Mouse (Mus musculus) neural tube, embryonic 13.5 days (tissue): ENCODE measurements around the gene Lrba. TPM values are rescaled to one million over a fixed set of nuclear protein-coding genes. Genes with fewer than 3 reads are reported as not detected.

Source experiments
- ATAC-seq: fragments of 200-750 bp; cut with Nextera tagmentation; 2 replicates; pipeline ENCODE4 v1.8.0; 2017; ENCODE audit warnings: low read depth, mild to moderate bottlenecking, moderate TSS enrichment, moderate library complexity
- H3K27ac ChIP-seq: fragments of 300-500 bp; sonication (generic); replicated peaks from 2 replicates; pipeline ENCODE4 v1.5.1; 2015; ENCODE audit warnings: moderate library complexity, mild to moderate bottlenecking, inconsistent platforms
- H3K27me3 ChIP-seq: fragments of 300-500 bp; sonication (generic); 2 replicates; pipeline ENCODE4 v1.6.1; 2015; ENCODE audit warnings: mild to moderate bottlenecking, inconsistent platforms
- H3K36me3 ChIP-seq: fragments of 300-500 bp; sonication (generic); 2 replicates; pipeline ENCODE4 v1.6.1; 2015; ENCODE audit warnings: mild to moderate bottlenecking, inconsistent platforms
- H3K4me1 ChIP-seq: fragments of 300-500 bp; sonication (generic); replicated peaks from 2 replicates; pipeline ENCODE4 v1.6.1; 2015; ENCODE audit warnings: inconsistent platforms
- H3K4me2 ChIP-seq: fragments of 300-500 bp; sonication (generic); 2 replicates; pipeline ENCODE4 v1.6.1; 2015; ENCODE audit warnings: inconsistent platforms, mild to moderate bottlenecking, moderate library complexity
- H3K4me3 ChIP-seq: fragments of 300-500 bp; sonication (generic); 2 replicates; pipeline ENCODE4 v1.5.1; 2015; ENCODE audit warnings: mild to moderate bottlenecking, inconsistent platforms
- H3K9ac ChIP-seq: fragments of 300-500 bp; sonication (generic); 2 replicates; pipeline ENCODE4 v1.6.1; 2015; ENCODE audit warnings: moderate library complexity, mild to moderate bottlenecking, inconsistent platforms
- H3K9me3 ChIP-seq: fragments of 300-500 bp; sonication (generic); 2 replicates; pipeline ENCODE4 v1.6.1; 2016; ENCODE audit warnings: inconsistent platforms
- WGBS: fragments of 180-500 bp; shearing (Covaris S2); methylation state at CpG from one replicate; pipeline ENCODE4 v1.1.7; 2015; 5-methylcytosine and 5-hydroxymethylcytosine counted together
- polyA plus RNA-seq: library from polyadenylated mRNA; unstranded; fragments of >200 nt; fragmentation: Nextera tagmentation; extraction: Ambion mirVana; gene quantifications from 2 replicates; pipeline ENCODE4 v1.2.1, GENCODE M21; 2015

Lrba gene
- polyA plus RNA-seq = 5.9 TPM in 2 replicates

DNA sequence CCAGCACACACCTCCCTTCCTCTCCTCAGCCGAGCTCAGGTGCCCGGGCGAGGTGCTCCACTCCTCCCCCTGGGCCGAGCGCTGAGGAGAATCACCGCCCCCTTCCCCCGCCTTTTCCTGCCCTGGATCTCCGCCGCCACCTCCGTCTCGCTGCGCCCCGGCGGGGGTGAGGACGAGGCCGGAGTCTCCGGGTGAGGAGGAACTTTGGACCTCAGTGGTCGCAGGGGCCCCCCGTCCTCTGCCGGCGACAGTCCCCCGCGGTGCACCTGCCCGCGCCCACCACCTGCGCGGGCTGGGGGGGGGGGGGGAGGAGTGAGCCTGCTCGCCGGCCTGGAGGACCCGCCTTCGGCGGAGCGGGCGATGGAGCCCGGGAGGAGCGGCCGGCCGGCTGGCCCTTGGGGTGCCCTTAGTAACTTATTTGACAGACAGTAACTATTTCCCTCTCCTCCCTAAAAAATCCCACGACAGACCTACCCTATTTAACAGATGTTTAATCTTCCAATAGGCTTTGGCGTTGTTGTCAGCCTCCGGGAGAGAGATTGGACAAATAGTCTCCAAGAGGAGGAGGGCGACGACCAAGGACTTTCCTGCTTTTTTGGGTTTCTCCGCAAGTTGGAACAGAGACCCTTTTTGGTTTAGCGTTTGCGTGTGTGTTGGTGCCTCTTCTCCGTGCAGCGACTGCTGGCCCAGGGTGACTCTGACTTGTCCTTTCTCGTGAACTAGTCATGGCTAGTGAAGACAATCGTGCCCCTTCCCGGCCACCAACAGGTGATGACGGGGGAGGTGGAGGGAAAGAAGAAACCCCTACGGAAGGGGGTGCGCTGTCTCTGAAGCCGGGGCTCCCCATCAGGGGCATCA, at the start of gene Lrba:
TSS of gene Lrba (plus strand) at position 117 of the 858 bp plus-strand sequence.
- no peaks in the 10 kb centered on the region for H3K9me3 ChIP-seq
- peak within 1 kb of the TSS; percentile 82 for H3K4me2 ChIP-seq
- H3K36me3 ChIP-seq = 0 out of 2 replicates have a peak, but pooled peaks cover 8% of the 10 kb centered on the region
- H3K4me3 ChIP-seq = peak within 1 kb of the TSS; percentile 90
- WGBS = under 1% methylated on average over 37 of the region's 55 CpGs
- peaks cover 11% of the 10 kb centered on the region; the same call in 1 of the 2 replicates for H3K27me3 ChIP-seq
- peaks cover 13% of the 10 kb centered on the region for H3K4me1 ChIP-seq
- peak within 1 kb of the TSS; percentile 96 for H3K27ac ChIP-seq
- ATAC-seq = peak; percentile 85
- peak within 1 kb of the TSS; percentile 91 for H3K9ac ChIP-seq

DNA sequence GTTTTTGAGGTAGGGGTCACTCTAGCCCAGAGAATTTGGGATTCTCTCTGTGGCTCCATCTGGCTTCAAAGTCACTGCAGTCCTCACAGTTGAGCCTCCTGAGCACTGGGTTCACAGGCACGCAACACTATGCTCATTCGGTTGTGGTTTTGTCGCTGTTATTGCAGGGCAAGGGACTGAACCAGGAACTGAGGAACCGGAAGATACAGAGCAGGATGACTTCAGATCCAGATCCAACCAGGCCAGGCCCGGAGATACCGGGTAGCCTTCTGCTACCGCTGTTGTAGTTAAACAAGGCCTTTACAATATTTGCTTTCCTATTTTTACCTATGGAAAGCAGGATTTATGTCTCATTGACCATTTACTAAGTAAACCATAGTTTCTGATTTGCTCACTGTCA, 44.8 kb upstream of the Lrba start:
- no peaks in the 10 kb centered on the region for H3K9me3 ChIP-seq
- no peak overlapping the region for H3K4me2 ChIP-seq
- no peaks in the 10 kb centered on the region for H3K36me3 ChIP-seq
- no peak overlapping the region for H3K27ac ChIP-seq
- no peaks in the 10 kb centered on the region for H3K27me3 ChIP-seq
- H3K9ac ChIP-seq = no peak overlapping the region
- 91% methylated on average over 7 of the region's 7 CpGs for WGBS
- H3K4me3 ChIP-seq = no peak overlapping the region
- ATAC-seq = no peak
- no peaks in the 10 kb centered on the region for H3K4me1 ChIP-seq

- no peaks in the 10 kb centered on the region for H3K9me3 ChIP-seq
- no peak overlapping the region for H3K27ac ChIP-seq
- H3K36me3 ChIP-seq = no peaks in the 10 kb centered on the region
- H3K4me2 ChIP-seq = no peak overlapping the region
- 60% methylated on average over 5 of the region's 5 CpGs for WGBS
- no peak overlapping the region for H3K9ac ChIP-seq
- ATAC-seq = no peak
- no peaks in the 10 kb centered on the region for H3K4me1 ChIP-seq
- H3K27me3 ChIP-seq = no peaks in the 10 kb centered on the region
- H3K4me3 ChIP-seq = no peak overlapping the region
These were observed 43.4 kb upstream of the Lrba start for GRCm38 (mm10) chr3:86181107-86181506.

DNA sequence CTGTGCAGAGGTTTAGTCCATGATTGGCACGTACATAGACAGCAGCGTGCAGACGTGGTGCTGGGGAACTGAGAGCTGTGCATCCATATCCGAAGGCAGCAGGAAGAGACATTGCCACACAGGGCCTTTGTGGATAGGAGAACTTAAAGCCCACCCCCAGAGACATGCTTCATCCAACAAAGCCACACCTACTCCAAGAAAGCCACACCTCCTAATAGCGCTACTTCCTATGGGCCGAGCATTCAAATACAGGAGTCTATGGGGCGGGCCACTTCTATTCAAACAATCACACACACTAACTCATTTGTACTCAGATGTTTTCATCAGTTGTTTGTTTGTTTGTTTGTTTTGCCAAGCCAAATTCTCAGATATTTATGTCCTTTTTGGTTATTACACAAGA, 39.9 kb upstream of the Lrba start:
- 93% methylated on average over 7 of the region's 7 CpGs for WGBS
- H3K36me3 ChIP-seq = no peaks in the 10 kb centered on the region
- H3K27ac ChIP-seq = no peak overlapping the region
- no peaks in the 10 kb centered on the region for H3K27me3 ChIP-seq
- no peaks in the 10 kb centered on the region for H3K9me3 ChIP-seq
- H3K4me3 ChIP-seq = no peak overlapping the region
- no peak overlapping the region for H3K4me2 ChIP-seq
- no peak overlapping the region for H3K9ac ChIP-seq
- H3K4me1 ChIP-seq = no peaks in the 10 kb centered on the region
- no peak for ATAC-seq

DNA sequence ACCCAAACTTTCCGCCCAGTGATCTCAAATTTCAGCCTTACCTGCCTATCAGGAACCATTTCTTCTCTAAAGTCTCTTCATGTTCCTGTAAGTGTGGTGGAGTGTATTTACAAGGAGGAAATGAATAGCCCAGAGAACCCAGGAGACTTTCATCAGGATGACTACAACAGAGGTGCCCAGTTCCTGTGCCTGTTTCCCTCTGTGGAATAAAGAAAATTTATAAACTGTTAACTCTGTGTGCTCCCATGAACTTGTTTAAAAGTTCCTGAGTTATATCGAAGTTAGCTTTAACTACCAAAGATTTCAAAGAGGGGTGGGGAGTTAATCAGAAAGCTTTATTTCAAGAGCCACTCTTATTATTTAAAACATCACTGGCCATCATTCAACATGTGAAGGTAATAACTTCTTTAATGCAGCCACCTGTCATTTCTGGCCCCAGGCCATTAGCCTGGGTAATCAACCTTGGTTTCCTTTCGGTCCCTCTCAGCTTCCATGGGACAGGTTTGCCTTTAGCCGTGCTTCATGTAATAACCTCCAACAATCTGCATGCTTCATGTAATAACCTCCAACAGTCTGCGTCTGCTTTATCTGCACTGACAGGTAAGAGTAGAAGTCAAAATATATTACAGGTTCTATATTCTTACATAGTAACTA, 36.6 kb upstream of the Lrba start:
- Histone ChIP-seq H3K36me3 (no peaks in the 10 kb centered on the region), H3K27me3 (no peaks in the 10 kb centered on the region), H3K4me1 (no peaks in the 10 kb centered on the region), H3K4me3 (no peak overlapping the region), H3K4me2 (no peak overlapping the region), H3K9me3 (no peaks in the 10 kb centered on the region), H3K9ac (no peak overlapping the region), H3K27ac (no peak overlapping the region)
- ATAC-seq = no peak
- 65% methylated on average over 5 of the region's 5 CpGs for WGBS

GRCm38 (mm10) chr3:86195981-86196380, 28.5 kb upstream of the Lrba start:
- Histone ChIP-seq H3K36me3 (no peaks in the 10 kb centered on the region), H3K4me1 (no peaks in the 10 kb centered on the region), H3K9me3 (no peaks in the 10 kb centered on the region), H3K4me2 (no peak overlapping the region), H3K27me3 (no peaks in the 10 kb centered on the region), H3K4me3 (no peak overlapping the region), H3K27ac (no peak overlapping the region), H3K9ac (no peak overlapping the region)
- WGBS = 55% methylated on average over 15 of the region's 15 CpGs
- no peak for ATAC-seq

DNA sequence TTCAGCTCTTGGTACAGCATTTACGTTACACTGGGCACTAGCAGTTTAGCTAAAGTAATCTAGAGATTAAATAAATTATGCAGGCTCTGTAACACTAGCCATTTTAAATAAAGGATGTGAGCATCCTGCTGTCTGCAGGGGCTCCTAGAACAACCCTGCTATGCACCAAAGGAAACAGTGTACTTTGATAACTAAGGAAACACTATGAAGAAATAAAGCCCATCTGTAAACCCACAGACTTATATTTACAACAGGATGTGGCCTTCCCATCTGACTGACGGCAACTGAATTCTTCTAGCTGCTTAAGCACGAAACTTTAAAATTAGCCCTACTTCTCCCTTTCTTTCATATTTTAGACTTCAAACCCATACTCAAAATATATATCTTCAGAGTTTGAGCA, 28.0 kb upstream of the Lrba start:
- 78% methylated on average over 3 of the region's 3 CpGs for WGBS
- no peak overlapping the region for H3K4me2 ChIP-seq

DNA sequence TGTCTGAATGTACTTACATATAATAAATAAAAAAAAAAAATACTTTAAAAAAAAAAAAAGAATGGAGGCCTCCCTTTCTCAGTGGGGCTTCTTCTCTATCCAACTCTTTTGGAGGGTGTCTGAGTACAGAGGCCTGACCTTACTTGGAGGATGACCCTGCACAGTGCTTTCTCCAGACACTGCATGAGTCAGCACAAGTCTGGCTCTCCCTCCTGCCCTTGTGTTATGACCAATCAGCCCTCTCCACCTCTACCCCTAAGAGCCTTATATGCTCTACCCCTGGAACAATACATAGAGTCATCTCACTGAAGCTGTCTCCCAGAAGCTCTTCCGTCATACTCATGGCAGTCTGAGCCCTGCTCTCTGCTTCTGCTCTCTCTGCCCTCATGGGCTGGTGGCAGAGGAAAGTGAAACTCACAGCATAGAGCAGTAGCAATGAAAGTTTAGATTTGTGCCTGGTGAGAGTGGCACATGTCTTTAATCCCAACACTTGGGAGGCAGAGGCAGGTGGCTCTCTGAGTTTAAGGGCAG, 22.8 kb upstream of the Lrba start:
- 79% methylated on average over 1 of the region's 1 CpGs for WGBS
- Histone ChIP-seq H3K27me3 (no peaks in the 10 kb centered on the region), H3K4me2 (no peak overlapping the region), H3K27ac (no peak overlapping the region), H3K4me1 (no peaks in the 10 kb centered on the region), H3K36me3 (no peaks in the 10 kb centered on the region), H3K9ac (no peak overlapping the region), H3K4me3 (no peak overlapping the region), H3K9me3 (no peaks in the 10 kb centered on the region)
- ATAC-seq = no peak

More for the DNA sequence above, 28.0 kb upstream of the Lrba start:
- no peaks in the 10 kb centered on the region for H3K36me3 ChIP-seq
- no peak overlapping the region for H3K9ac ChIP-seq
- no peaks in the 10 kb centered on the region for H3K27me3 ChIP-seq
- no peak for ATAC-seq
- H3K27ac ChIP-seq = no peak overlapping the region
- H3K4me3 ChIP-seq = no peak overlapping the region
- H3K9me3 ChIP-seq = no peaks in the 10 kb centered on the region
- H3K4me1 ChIP-seq = no peaks in the 10 kb centered on the region

- Histone ChIP-seq H3K9me3 (no peaks in the 10 kb centered on the region), H3K9ac (no peak overlapping the region), H3K27me3 (no peaks in the 10 kb centered on the region), H3K36me3 (no peaks in the 10 kb centered on the region), H3K4me1 (no peaks in the 10 kb centered on the region), H3K4me2 (no peak overlapping the region), H3K4me3 (no peak overlapping the region), H3K27ac (no peak overlapping the region)
- WGBS = 94% methylated on average over 3 of the region's 3 CpGs
- ATAC-seq = no peak
These were observed 22.0 kb upstream of the Lrba start for GRCm38 (mm10) chr3:86202449-86202848.

- no peak overlapping the region for H3K27ac ChIP-seq
- no peak overlapping the region for H3K4me2 ChIP-seq
- WGBS = 67% methylated on average over 6 of the region's 6 CpGs
- H3K36me3 ChIP-seq = no peaks in the 10 kb centered on the region
- no peaks in the 10 kb centered on the region for H3K9me3 ChIP-seq
- no peaks in the 10 kb centered on the region for H3K27me3 ChIP-seq
- no peak overlapping the region for H3K4me3 ChIP-seq
- no peak for ATAC-seq
- no peaks in the 10 kb centered on the region for H3K4me1 ChIP-seq
- H3K9ac ChIP-seq = no peak overlapping the region
These were observed 19.7 kb upstream of the Lrba start for GRCm38 (mm10) chr3:86204608-86205358.

DNA sequence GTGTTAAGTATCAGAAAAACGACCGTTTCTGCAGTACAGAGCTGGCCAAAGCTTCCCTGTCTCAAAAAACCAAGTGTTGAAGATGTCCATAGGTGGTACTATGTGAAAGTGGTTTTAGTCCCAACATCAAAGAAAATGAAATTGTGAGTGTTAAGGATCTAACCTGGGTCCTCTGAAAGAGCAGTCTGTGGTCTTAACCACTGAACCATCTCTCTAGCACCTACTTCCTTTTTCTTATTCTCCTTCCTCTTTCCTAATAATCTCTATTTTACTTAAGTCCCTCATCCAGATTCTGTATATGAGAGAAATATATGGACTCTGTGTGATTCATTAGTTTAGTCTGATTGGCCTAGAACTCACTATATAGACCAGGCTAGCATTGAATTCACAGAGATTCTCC, 17.9 kb upstream of the Lrba start:
- Histone ChIP-seq H3K9me3 (no peaks in the 10 kb centered on the region), H3K4me1 (no peaks in the 10 kb centered on the region), H3K4me2 (no peak overlapping the region), H3K36me3 (no peaks in the 10 kb centered on the region), H3K27ac (no peak overlapping the region), H3K4me3 (no peak overlapping the region), H3K9ac (no peak overlapping the region), H3K27me3 (no peaks in the 10 kb centered on the region)
- ATAC-seq = no peak
- 84% methylated on average over 2 of the region's 2 CpGs for WGBS
